Mouse (Mus musculus) CH12.LX (cell line): ENCODE data around the gene Meox1. TPM values are rescaled to one million over a fixed set of nuclear protein-coding genes. Genes with fewer than 3 reads are reported as not detected.

Experiments used
- DNase-seq: peaks from one replicate; pipeline ENCODE4 v3.0.0-alpha.2; 2013; ENCODE audit errors: extremely low read depth
- H3K27ac ChIP-seq: 2 replicates; pipeline ENCODE4 v1.5.1; 2012; ENCODE audit warnings: low read depth, mild to moderate bottlenecking, control low read depth, moderate library complexity; ENCODE audit not compliant: insufficient read depth
- H3K27me3 ChIP-seq: replicated peaks from 2 replicates; pipeline ENCODE3; 2012; ENCODE audit warnings: inconsistent platforms
- H3K36me3 ChIP-seq, 2 experiments: replicated peaks in 1 of 2; 2 replicates each; pipeline versions ENCODE3 to v1.6.1; 2012; ENCODE audit warnings: inconsistent platforms in 1 of 2, low read length in 1 of 2, mild to moderate bottlenecking in 1 of 2, mixed read lengths in 1 of 2, moderate library complexity in 1 of 2; ENCODE audit not compliant: control insufficient read depth in 1 of 2, insufficient read depth in 1 of 2
- H3K4me1 ChIP-seq, 2 experiments: 2 replicates each; pipeline ENCODE4 v1.6.1; 2012; ENCODE audit warnings: inconsistent platforms in 1 of 2, moderate library complexity in 1 of 2; ENCODE audit not compliant: insufficient read depth in 2 of 2, control insufficient read depth in 1 of 2
- H3K4me2 ChIP-seq: 2 replicates; pipeline ENCODE4 v1.6.1; 2012; ENCODE audit warnings: low read depth, mild to moderate bottlenecking, control low read depth; ENCODE audit not compliant: poor library complexity, insufficient read depth, severe bottlenecking
- H3K4me3 ChIP-seq, 3 experiments: fragments of 150-350 bp in 1 of 3; sonication (generic) in 1 of 3; replicated peaks in 1 of 3; 2 replicates each; pipeline versions ENCODE3 to v1.5.1; 2011 to 2012; ENCODE audit warnings: low read depth in 2 of 3, low read length in 2 of 3, mild to moderate bottlenecking in 2 of 3, moderate library complexity in 2 of 3, control low read depth in 1 of 3, improper control_type of control experiment in 1 of 3, inconsistent platforms in 1 of 3, mixed read lengths in 1 of 3; ENCODE audit not compliant: poor library complexity in 1 of 3
- H3K79me2 ChIP-seq: replicated peaks from 2 replicates; pipeline ENCODE4 v1.6.1; 2012; ENCODE audit warnings: mild to moderate bottlenecking, moderate library complexity; ENCODE audit not compliant: control insufficient read depth, poor library complexity, insufficient read depth, severe bottlenecking; ENCODE audit errors: extremely low read depth
- H3K9ac ChIP-seq: 2 replicates; pipeline ENCODE4 v1.6.1; 2012; ENCODE audit warnings: low read depth, mild to moderate bottlenecking, control low read depth, moderate library complexity; ENCODE audit not compliant: insufficient read depth
- H3K9me3 ChIP-seq: replicated peaks from 2 replicates; pipeline ENCODE3; 2012; ENCODE audit warnings: low read length, inconsistent platforms, mixed read lengths
- BHLHE40 ChIP-seq: IDR thresholded peaks from 2 replicates; pipeline ENCODE4 v1.6.1; 2011; ENCODE audit warnings: mild to moderate bottlenecking, low read depth, low read length, improper control_type of control experiment
- CHD1 ChIP-seq: IDR thresholded peaks from 2 replicates; pipeline ENCODE4 v1.6.1; 2012; ENCODE audit warnings: low read depth, low read length, improper control_type of control experiment, inconsistent platforms
- CTCF ChIP-seq, 2 experiments: IDR thresholded peaks in 1 of 2; conservative IDR thresholded peaks in 1 of 2; 2 replicates each; pipeline ENCODE4 v1.5.1; 2011 to 2012; ENCODE audit warnings: low read depth in 2 of 2, low read length in 2 of 2, improper control_type of control experiment in 1 of 2, inconsistent platforms in 1 of 2, mild to moderate bottlenecking in 1 of 2, moderate library complexity in 1 of 2
- ELF1 ChIP-seq: IDR thresholded peaks from 2 replicates; pipeline ENCODE4 v1.6.1; 2014; ENCODE audit warnings: low read depth, mild to moderate bottlenecking, inconsistent platforms, low read length, improper control_type of control experiment
- ETS1 ChIP-seq: conservative IDR thresholded peaks from 2 replicates; pipeline ENCODE4 v1.6.1; 2012; ENCODE audit warnings: low read depth, mild to moderate bottlenecking, inconsistent platforms, low read length, improper control_type of control experiment, moderate library complexity
- HCFC1 ChIP-seq: IDR thresholded peaks from 2 replicates; pipeline ENCODE4 v1.6.1; 2012; ENCODE audit warnings: low read depth, mild to moderate bottlenecking, inconsistent platforms, low read length, improper control_type of control experiment
- IRF4 ChIP-seq: IDR thresholded peaks from 2 replicates; pipeline ENCODE4 v1.6.1; 2014; ENCODE audit warnings: low read depth, mild to moderate bottlenecking, inconsistent platforms, low read length, improper control_type of control experiment
- JUND ChIP-seq: conservative IDR thresholded peaks from 2 replicates; pipeline ENCODE4 v1.6.1; 2011; ENCODE audit warnings: low read depth, low read length, improper control_type of control experiment
- MAFK ChIP-seq: IDR thresholded peaks from 2 replicates; pipeline ENCODE4 v1.6.1; 2011; ENCODE audit warnings: low read length, improper control_type of control experiment; ENCODE audit not compliant: insufficient replicate concordance
- MAX ChIP-seq: IDR thresholded peaks from 2 replicates; pipeline ENCODE4 v1.6.1; 2011; ENCODE audit warnings: low read length, improper control_type of control experiment
- MAZ ChIP-seq: IDR thresholded peaks from 2 replicates; pipeline ENCODE4 v1.6.1; 2012; ENCODE audit warnings: low read depth, mild to moderate bottlenecking, inconsistent platforms, low read length, improper control_type of control experiment, moderate library complexity
- MXI1 ChIP-seq: IDR thresholded peaks from 2 replicates; pipeline ENCODE4 v1.6.1; 2011; ENCODE audit warnings: mild to moderate bottlenecking, low read depth, low read length, improper control_type of control experiment
- MYC ChIP-seq: IDR thresholded peaks from 2 replicates; pipeline ENCODE4 v1.6.1; 2011; ENCODE audit warnings: low read depth, mild to moderate bottlenecking, improper control_type of control experiment, low read length
- NELFE ChIP-seq: IDR thresholded peaks from 2 replicates; pipeline ENCODE4 v1.6.1; 2011; ENCODE audit warnings: low read depth, low read length, improper control_type of control experiment
- POLR2A ChIP-seq: IDR thresholded peaks from 2 replicates; pipeline ENCODE4 v1.6.1; 2011; ENCODE audit warnings: low read depth, mild to moderate bottlenecking, improper control_type of control experiment, low read length
- POLR2AphosphoS2 ChIP-seq: IDR thresholded peaks from 2 replicates; pipeline ENCODE4 v1.6.1; 2011; ENCODE audit warnings: low read depth, low read length, improper control_type of control experiment
- RCOR1 ChIP-seq: conservative IDR thresholded peaks from 2 replicates; pipeline ENCODE4 v1.6.1; 2012; ENCODE audit warnings: low read depth, mild to moderate bottlenecking, inconsistent platforms, low read length, improper control_type of control experiment
- SIN3A ChIP-seq: IDR thresholded peaks from 2 replicates; pipeline ENCODE4 v1.6.1; 2012; ENCODE audit warnings: low read length, improper control_type of control experiment, inconsistent platforms
- TBP ChIP-seq: conservative IDR thresholded peaks from 2 replicates; pipeline ENCODE4 v1.6.1; 2011; ENCODE audit warnings: low read depth, low read length, improper control_type of control experiment
- TCF12 ChIP-seq: IDR thresholded peaks from 2 replicates; pipeline ENCODE4 v1.6.1; 2014; ENCODE audit warnings: low read depth, mild to moderate bottlenecking, inconsistent platforms, low read length, improper control_type of control experiment
- ZMIZ1 ChIP-seq: IDR thresholded peaks from 2 replicates; pipeline ENCODE4 v1.6.1; 2012; ENCODE audit warnings: low read depth, mild to moderate bottlenecking, inconsistent platforms, low read length, improper control_type of control experiment
- ZNF384 ChIP-seq: IDR thresholded peaks from 2 replicates; pipeline ENCODE4 v1.6.1; 2012; ENCODE audit warnings: low read depth, low read length, improper control_type of control experiment, inconsistent platforms
- dilution Hi-C: fragments of 300-500 bp; cut with MboI; formaldehyde crosslinking; loops from 2 replicates; pipeline ENCODE4 v1.14.3; 2020; ENCODE audit warnings: low sequenced_read_pairs; ENCODE audit not compliant: extremely low pct_unique_long_range_greater_than_20kb, extremely low pct_ligation_motif_present
- in situ Hi-C: fragments of 300-500 bp; cut with MboI; formaldehyde crosslinking; loops from 3 replicates; pipeline ENCODE4 v1.14.3; 2019; ENCODE audit warnings: low sequenced_read_pairs, low pct_ligation_motif_present, low pct_unique_long_range_greater_than_20kb, mixed read lengths
- polyA plus RNA-seq: library from polyadenylated mRNA; unstranded; fragments of >175 nt; gene quantifications from 2 replicates; pipeline ENCODE4 v1.2.1, GENCODE M21; 2012; ENCODE audit warnings: low read depth; ENCODE audit not compliant: insufficient read length
- total RNA-seq, 2 experiments: library from RNA; depleted of rRNA; stranded (reverse); fragments of 300-350 nt in 1 of 2; fragments of >200 nt in 1 of 2; gene quantifications; 2 replicates each; pipeline ENCODE4 v1.2.3; 2012 to 2014

Meox1 gene
- total and polyA plus RNA-seq, 3 experiments: not detected

DNA sequence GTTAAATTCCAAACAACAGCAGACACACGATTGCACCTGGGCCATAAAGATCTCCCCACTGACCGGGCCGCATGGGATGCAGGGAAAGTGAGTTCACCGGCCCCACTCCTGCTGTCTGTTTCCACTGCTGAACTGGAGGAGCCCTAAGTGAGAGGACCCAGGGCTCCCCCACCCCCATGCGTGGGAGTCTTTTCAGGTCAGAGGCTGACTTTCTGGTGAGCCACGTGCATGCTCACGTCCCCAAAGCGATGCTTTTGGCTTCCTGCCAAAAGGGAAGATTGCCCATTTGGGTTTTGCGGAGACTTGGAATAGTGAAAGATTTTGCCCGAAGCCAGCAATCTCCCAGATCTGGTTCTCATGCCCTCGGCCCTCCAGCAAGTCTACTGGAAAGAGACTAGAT is 2.7 kb downstream of the Meox1 start:
- in situ Hi-C loops (no loop called here), dilution Hi-C loops (no loop called here)
- peak; percentile 39; the same call in 1 of the 2 replicates for TF ChIP-seq BHLHE40
- no peak for TF ChIP-seq MAFK
- Histone ChIP-seq H3K9me3 (no peaks in the 10 kb centered on the region), H3K27me3 (peaks cover 48% of the 10 kb centered on the region), H3K79me2 (no peaks in the 10 kb centered on the region), H3K4me3 (no peak overlapping the region), H3K27ac (no peak overlapping the region), H3K4me2 (no peak overlapping the region), H3K9ac (no peak overlapping the region), H3K4me1 (peaks cover 4 to 9% of the 10 kb centered on the region in 2 experiments), H3K36me3 (no peaks in the 10 kb centered on the region)
- no peak for DNase-seq

DNA sequence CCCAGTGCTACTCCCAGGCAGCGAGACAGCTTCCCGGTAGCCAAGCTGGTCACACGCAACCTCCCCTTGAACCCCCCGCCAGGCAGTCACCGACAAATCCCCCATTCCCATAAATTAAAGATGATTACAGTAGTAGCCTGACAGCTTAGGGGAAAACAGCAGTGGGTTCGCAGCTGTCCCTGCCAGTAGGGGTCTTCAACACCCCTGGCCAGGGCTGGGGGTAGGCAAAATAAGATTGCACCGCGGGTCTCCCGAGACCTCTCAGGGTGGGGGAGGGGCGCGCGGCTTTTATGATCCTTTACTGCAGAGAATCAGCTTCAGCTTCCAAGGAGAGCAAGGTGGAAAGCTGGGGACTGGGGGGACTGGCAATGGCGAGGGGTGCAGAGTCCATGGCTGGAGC is 4.4 kb downstream of the Meox1 start:
- Histone ChIP-seq H3K4me3 (no peak overlapping the region), H3K27ac (no peak overlapping the region), H3K36me3 (no peaks in the 10 kb centered on the region), H3K9me3 (no peaks in the 10 kb centered on the region), H3K4me2 (no peak overlapping the region), H3K79me2 (no peaks in the 10 kb centered on the region), H3K4me1 (peaks cover 16 to 25% of the 10 kb centered on the region in 2 experiments), H3K9ac (no peak overlapping the region), H3K27me3 (peaks cover 35% of the 10 kb centered on the region)
- DNase-seq: no peak
- in situ Hi-C loops (no loop called here), dilution Hi-C loops (no loop called here)
- TF ChIP-seq MYC (no peak), MXI1 (no peak), TCF12 (no peak), ELF1 (no peak), ETS1 (no peak), ZNF384 (no peak), RCOR1 (no peak)

DNA sequence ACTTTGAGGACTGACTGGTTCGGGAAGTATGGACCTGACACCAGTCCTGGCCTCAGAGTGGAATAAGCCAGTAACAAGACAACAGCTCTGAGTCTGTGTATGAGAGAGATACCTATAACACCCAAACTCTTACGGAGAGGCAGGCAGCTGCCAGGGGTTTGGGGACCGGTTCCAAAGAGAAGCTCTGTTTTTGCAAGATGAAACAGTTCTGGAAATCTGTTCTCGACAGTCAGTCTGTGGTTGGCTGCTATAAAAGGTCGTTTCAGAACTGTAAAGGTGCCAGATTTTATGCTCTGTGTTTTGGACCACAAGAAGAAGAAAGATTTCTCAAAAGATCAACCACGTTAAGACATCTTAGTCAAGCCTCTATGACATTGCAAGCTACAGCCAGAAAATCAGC is 5.4 kb downstream of the Meox1 start:
- dilution Hi-C loops (no loop called here), in situ Hi-C loops (no loop called here)
- H3K36me3 ChIP-seq: no peaks in the 10 kb centered on the region
- H3K79me2 ChIP-seq: no peaks in the 10 kb centered on the region
- H3K4me3 ChIP-seq: no peak overlapping the region
- H3K4me1 ChIP-seq: peaks cover 19 to 32% of the 10 kb centered on the region in 2 experiments
- no peak for DNase-seq
- TF ChIP-seq CTCF (conservative IDR thresholded peaks at IDR 0.05 in 1 of 2, IDR thresholded peaks at IDR 0.05 in 1 of 2; ENCODE audit: low read depth in 2 of 2, low read length in 2 of 2): no peak
- TF ChIP-seq TBP: no peak
- no peak for TF ChIP-seq NELFE
- no peak for TF ChIP-seq BHLHE40
- TF ChIP-seq ZMIZ1: no peak
- TF ChIP-seq MAZ: no peak
- TF ChIP-seq POLR2AphosphoS2: no peak
- no peak for TF ChIP-seq ZNF384
- TF ChIP-seq IRF4: no peak
- TF ChIP-seq MAX: no peak
- no peak for TF ChIP-seq TCF12
- no peak for TF ChIP-seq MYC
- no peak for TF ChIP-seq HCFC1
- no peak for TF ChIP-seq ELF1
- no peak for TF ChIP-seq JUND
- no peak for TF ChIP-seq POLR2A
- TF ChIP-seq SIN3A: no peak
- TF ChIP-seq CHD1: no peak
- no peak overlapping the region for H3K27ac ChIP-seq
- H3K27me3 ChIP-seq: peaks cover 38% of the 10 kb centered on the region
- H3K4me2 ChIP-seq: no peak overlapping the region
- H3K9ac ChIP-seq: no peak overlapping the region
- H3K9me3 ChIP-seq: no peaks in the 10 kb centered on the region
